Mouse (Mus musculus) liver, embryonic 12.5 days (tissue): ENCODE data around the gene Jaml. TPM values are rescaled to one million over a fixed set of nuclear protein-coding genes. Genes with fewer than 3 reads are reported as not detected.

Source experiments
- ATAC-seq: fragments of 200-750 bp; cut with Nextera tagmentation; 2 replicates; pipeline ENCODE4 v1.8.0; 2017; ENCODE audit warnings: moderate number of reproducible peaks, mild to moderate bottlenecking, moderate library complexity
- H3K27ac ChIP-seq: fragments of 300-500 bp; sonication (generic); 2 replicates; pipeline ENCODE4 v1.5.1; 2016; ENCODE audit warnings: mild to moderate bottlenecking
- H3K27me3 ChIP-seq: fragments of 300-500 bp; sonication (generic); replicated peaks from 2 replicates; pipeline ENCODE4 v1.6.1; 2016; ENCODE audit warnings: mild to moderate bottlenecking, moderate library complexity
- H3K36me3 ChIP-seq: fragments of 300-500 bp; sonication (generic); 2 replicates; pipeline ENCODE4 v1.6.1; 2016; ENCODE audit warnings: mild to moderate bottlenecking, moderate library complexity
- H3K4me1 ChIP-seq: fragments of 300-500 bp; sonication (generic); 2 replicates; pipeline ENCODE4 v1.6.1; 2016
- H3K4me2 ChIP-seq: fragments of 300-500 bp; sonication (generic); 2 replicates; pipeline ENCODE4 v1.6.1; 2016; ENCODE audit warnings: mild to moderate bottlenecking, moderate library complexity
- H3K4me3 ChIP-seq: fragments of 300-500 bp; sonication (generic); 2 replicates; pipeline ENCODE4 v1.5.1; 2016; ENCODE audit warnings: mild to moderate bottlenecking, moderate library complexity
- H3K9ac ChIP-seq: fragments of 300-500 bp; sonication (generic); 2 replicates; pipeline ENCODE4 v1.6.1; 2016; ENCODE audit warnings: mild to moderate bottlenecking, moderate library complexity
- H3K9me3 ChIP-seq: fragments of 300-500 bp; sonication (generic); replicated peaks from 2 replicates; pipeline ENCODE4 v1.6.1; 2016; ENCODE audit warnings: mild to moderate bottlenecking, moderate library complexity
- WGBS: fragments of 180-500 bp; shearing (Covaris S2); methylation state at CpG from one replicate; pipeline ENCODE4 v1.1.7; 2016; ENCODE audit not compliant: insufficient replicate concordance; 5-methylcytosine and 5-hydroxymethylcytosine counted together
- polyA plus RNA-seq: library from polyadenylated mRNA; unstranded; fragments of >200 nt; fragmentation: Nextera tagmentation; extraction: Ambion mirVana; gene quantifications from 2 replicates; pipeline ENCODE4 v1.2.1, GENCODE M21; 2016

Gene Jaml
- polyA plus RNA-seq, 1 experiment from 2014 or later = not detected

- Histone ChIP-seq H3K4me2 (no peak overlapping the region), H3K9ac (no peak overlapping the region), H3K36me3 (no peaks in the 10 kb centered on the region), H3K9me3 (no peaks in the 10 kb centered on the region), H3K27ac (no peak overlapping the region), H3K4me1 (no peaks in the 10 kb centered on the region), H3K4me3 (no peak overlapping the region), H3K27me3 (peaks cover 80% of the 10 kb centered on the region)
- ATAC-seq = no peak
- 46% methylated on average over 3 of the region's 3 CpGs for WGBS
Observed at GRCm38 (mm10) chr9:45130119-45130518, 51.1 kb downstream of the Jaml start.

GRCm38 (mm10) chr9:45133484-45134310, 54.7 kb downstream of the Jaml start:
- Histone ChIP-seq H3K36me3 (no peaks in the 10 kb centered on the region), H3K4me3 (no peak overlapping the region), H3K9ac (no peak overlapping the region), H3K9me3 (no peaks in the 10 kb centered on the region), H3K27me3 (peaks cover 92% of the 10 kb centered on the region), H3K4me2 (no peak overlapping the region), H3K4me1 (peaks cover 11% of the 10 kb centered on the region; the same call in 1 of the 2 replicates), H3K27ac (no peak overlapping the region)
- ATAC-seq = no peak
- 7% methylated on average over 5 of the region's 5 CpGs for WGBS

GRCm38 (mm10) chr9:45136442-45137169, 57.6 kb downstream of the Jaml start:
- Histone ChIP-seq H3K36me3 (no peaks in the 10 kb centered on the region), H3K9ac (no peak overlapping the region), H3K4me3 (no peak overlapping the region), H3K27ac (peak overlapping the region; percentile 72; the same call in 1 of the 2 replicates), H3K9me3 (no peaks in the 10 kb centered on the region), H3K4me2 (no peak overlapping the region), H3K4me1 (peaks cover 11% of the 10 kb centered on the region; the same call in 1 of the 2 replicates), H3K27me3 (peaks cover 100% of the 10 kb centered on the region)
- 11% methylated on average over 7 of the region's 7 CpGs for WGBS
- peak; percentile 76 for ATAC-seq

DNA sequence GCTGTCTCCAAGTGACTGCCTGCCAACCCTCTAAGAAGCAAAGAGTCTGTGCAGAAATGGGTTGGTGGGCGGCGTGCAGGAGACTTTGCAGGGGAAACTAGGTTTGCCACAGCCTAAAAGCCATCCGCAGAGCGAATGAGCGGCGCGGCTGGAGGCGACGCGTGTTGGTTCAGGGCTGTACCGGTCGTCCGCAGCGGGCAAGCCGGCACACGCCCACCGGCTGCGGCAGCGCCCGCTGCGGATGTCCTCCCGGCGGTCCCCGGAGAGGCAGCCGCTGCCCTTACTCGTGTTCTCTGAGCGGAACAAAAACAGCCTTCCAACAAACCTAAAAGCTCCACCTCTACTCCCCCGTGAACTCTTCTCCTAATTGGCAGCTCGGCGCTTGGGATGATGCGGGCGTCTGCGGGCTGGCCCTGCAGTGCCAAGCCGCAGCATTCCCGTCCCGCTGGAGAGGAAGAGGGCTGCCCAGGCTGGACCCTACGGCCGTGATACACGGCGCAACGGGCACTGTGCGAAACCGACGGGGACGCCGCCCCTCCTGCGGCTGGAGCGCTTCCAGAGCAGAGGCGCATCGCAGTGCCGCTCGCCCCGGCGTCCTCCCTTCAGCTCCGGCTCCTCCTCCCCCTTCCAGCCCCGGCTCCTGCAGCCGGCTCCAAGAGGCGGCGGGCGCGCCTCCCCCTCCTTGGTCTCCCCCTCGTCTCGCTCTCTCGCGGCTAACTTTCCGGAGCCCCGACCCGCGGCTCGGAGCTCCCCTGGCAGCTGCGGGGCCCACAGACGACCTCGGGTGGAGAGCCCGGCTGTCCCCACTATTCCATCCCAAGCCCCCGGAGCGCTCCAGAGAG, 59.4 kb downstream of the Jaml start, which contains the start of gene Scn4b:
Gene Scn4b, plus strand, starts transcription at position 205 of the 842 bp plus-strand sequence.
- peaks cover 11% of the 10 kb centered on the region; the same call in 1 of the 2 replicates for H3K4me1 ChIP-seq
- H3K36me3 ChIP-seq = no peaks in the 10 kb centered on the region
- H3K27ac ChIP-seq = peak within 1 kb of the TSS; percentile 23; the same call in 1 of the 2 replicates
- H3K4me3 ChIP-seq = peak within 1 kb of the TSS; percentile 48
- peak within 1 kb of the TSS; percentile 63 for H3K4me2 ChIP-seq
- H3K27me3 ChIP-seq = peaks cover 100% of the 10 kb centered on the region
- no peaks in the 10 kb centered on the region for H3K9me3 ChIP-seq
- H3K9ac ChIP-seq = no peak within 1 kb of the TSS
- ATAC-seq = no peak
- WGBS = 1% methylated on average over 76 of the region's 76 CpGs

DNA sequence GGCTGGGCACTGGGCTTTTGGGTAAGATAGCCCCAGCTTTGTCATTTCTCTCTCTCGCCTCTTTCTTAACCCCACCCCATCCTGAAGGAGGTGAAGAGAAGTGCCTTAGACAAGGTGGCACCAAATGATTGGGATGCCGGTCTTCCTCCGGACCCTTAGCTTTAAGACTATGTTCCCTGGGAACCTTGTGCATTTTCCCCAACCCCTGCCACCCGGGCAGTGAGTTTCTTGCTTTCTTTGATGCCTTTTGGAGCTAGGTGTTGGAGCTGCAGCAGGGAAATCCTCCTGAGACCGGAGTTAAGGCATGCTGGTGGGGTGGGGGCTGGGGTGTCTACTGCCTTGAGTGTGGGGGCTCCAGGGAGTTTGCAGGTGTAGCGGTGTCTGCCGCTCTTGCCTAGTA, 60.1 kb downstream of the Jaml start:
- Histone ChIP-seq H3K27me3 (peaks cover 100% of the 10 kb centered on the region), H3K36me3 (no peaks in the 10 kb centered on the region), H3K27ac (no peak overlapping the region), H3K4me3 (peak overlapping the region; percentile 48), H3K9ac (no peak overlapping the region), H3K4me2 (peak overlapping the region; percentile 63), H3K9me3 (no peaks in the 10 kb centered on the region), H3K4me1 (peaks cover 11% of the 10 kb centered on the region; the same call in 1 of the 2 replicates)
- 9% methylated on average over 7 of the region's 7 CpGs for WGBS
- no peak for ATAC-seq

DNA sequence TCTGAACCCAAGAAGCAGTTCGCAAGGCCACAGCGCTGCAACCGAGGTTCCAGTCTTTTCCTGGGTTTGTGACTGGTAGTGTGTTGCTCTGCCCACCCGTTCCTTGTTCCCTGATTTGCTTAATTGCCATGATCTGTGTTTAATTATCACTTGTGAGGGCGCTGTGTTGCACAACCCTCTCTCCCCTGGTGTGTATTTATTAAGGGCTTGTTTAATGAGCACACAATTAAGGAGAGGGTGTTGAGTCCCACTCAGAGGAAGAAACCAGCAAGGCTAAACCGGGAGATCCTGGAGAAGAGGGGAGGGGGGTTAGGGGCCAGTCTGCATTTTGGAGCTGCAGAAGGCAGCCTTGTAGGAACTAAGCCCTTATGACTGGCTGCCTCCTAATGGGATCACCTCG, 62.0 kb downstream of the Jaml start:
- peaks cover 9% of the 10 kb centered on the region; the same call in 1 of the 2 replicates for H3K4me1 ChIP-seq
- H3K27me3 ChIP-seq = peaks cover 100% of the 10 kb centered on the region
- H3K27ac ChIP-seq = no peak overlapping the region
- H3K4me3 ChIP-seq = no peak overlapping the region
- WGBS = 51% methylated on average over 7 of the region's 7 CpGs
- ATAC-seq = no peak
- no peak overlapping the region for H3K4me2 ChIP-seq
- no peaks in the 10 kb centered on the region for H3K36me3 ChIP-seq
- H3K9ac ChIP-seq = no peak overlapping the region
- H3K9me3 ChIP-seq = no peaks in the 10 kb centered on the region

- H3K9me3 ChIP-seq = no peaks in the 10 kb centered on the region
- no peak overlapping the region for H3K9ac ChIP-seq
- peaks cover 100% of the 10 kb centered on the region for H3K27me3 ChIP-seq
- H3K4me2 ChIP-seq = no peak overlapping the region
- 52% methylated on average over 3 of the region's 3 CpGs for WGBS
- no peaks in the 10 kb centered on the region for H3K36me3 ChIP-seq
- no peak overlapping the region for H3K27ac ChIP-seq
- H3K4me3 ChIP-seq = no peak overlapping the region
- no peak for ATAC-seq
- H3K4me1 ChIP-seq = peaks cover 4% of the 10 kb centered on the region; the same call in 1 of the 2 replicates
Observed at GRCm38 (mm10) chr9:45142686-45143085, 63.7 kb downstream of the Jaml start.

GRCm38 (mm10) chr9:45145533-45146266, 66.7 kb downstream of the Jaml start:
- Histone ChIP-seq H3K9me3 (no peaks in the 10 kb centered on the region), H3K9ac (no peak overlapping the region), H3K4me3 (peak overlapping the region; percentile 30), H3K4me1 (no peaks in the 10 kb centered on the region), H3K27me3 (peaks cover 95% of the 10 kb centered on the region), H3K27ac (no peak overlapping the region), H3K4me2 (peak overlapping the region; percentile 56), H3K36me3 (no peaks in the 10 kb centered on the region)
- no peak for ATAC-seq
- WGBS = 11% methylated on average over 27 of the region's 27 CpGs

DNA sequence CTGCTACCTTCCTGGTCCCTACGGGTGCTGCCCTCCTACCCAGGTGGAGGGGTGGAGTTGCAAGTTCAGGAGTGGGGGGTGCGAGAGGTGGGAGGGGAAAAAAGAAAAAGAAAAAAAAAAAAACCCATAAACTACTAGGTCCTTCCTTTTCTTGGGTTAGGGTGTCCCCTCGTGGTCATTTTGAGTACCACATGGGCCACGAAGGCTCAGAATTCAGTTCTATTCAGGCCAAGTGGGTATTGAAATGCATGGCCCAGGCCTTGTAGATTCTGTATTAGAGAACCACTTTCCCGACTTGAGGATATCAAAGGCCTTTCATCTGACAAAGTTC, 67.2 kb downstream of the Jaml start:
- H3K4me3 ChIP-seq = peak overlapping the region; percentile 30
- peaks cover 95% of the 10 kb centered on the region for H3K27me3 ChIP-seq
- H3K27ac ChIP-seq = no peak overlapping the region
- no peak for ATAC-seq
- no peaks in the 10 kb centered on the region for H3K36me3 ChIP-seq
- H3K9ac ChIP-seq = no peak overlapping the region
- WGBS = 0% methylated on average over 5 of the region's 5 CpGs
- H3K4me1 ChIP-seq = no peaks in the 10 kb centered on the region
- no peaks in the 10 kb centered on the region for H3K9me3 ChIP-seq
- peak overlapping the region; percentile 56 for H3K4me2 ChIP-seq

DNA sequence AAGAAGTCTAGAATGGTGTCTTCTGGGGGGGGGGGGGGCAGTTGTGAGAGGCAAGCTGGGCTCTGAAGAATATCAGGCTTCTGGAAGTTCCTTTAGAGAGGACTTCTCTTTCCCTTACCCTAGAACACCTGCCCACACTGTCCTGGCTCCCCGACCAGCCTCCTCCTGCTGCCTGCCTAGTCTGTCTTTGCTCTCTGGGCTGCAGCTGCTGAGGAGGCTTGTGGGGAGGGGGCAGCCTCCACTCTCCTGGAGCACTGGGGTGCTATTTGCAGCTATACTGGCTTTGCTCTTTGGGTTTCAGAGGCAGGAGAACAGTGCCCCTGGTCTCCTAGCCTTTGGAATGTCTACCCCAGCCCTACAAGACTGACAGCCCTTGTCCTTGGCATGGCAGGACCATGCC, 72.0 kb downstream of the Jaml start:
- 50% methylated on average over 1 of the region's 1 CpGs for WGBS
- H3K27me3 ChIP-seq = peaks cover 55% of the 10 kb centered on the region
- H3K4me2 ChIP-seq = no peak overlapping the region
- no peak overlapping the region for H3K27ac ChIP-seq
- no peak overlapping the region for H3K9ac ChIP-seq
- ATAC-seq = no peak
- H3K36me3 ChIP-seq = no peaks in the 10 kb centered on the region
- no peaks in the 10 kb centered on the region for H3K9me3 ChIP-seq
- no peak overlapping the region for H3K4me3 ChIP-seq
- no peaks in the 10 kb centered on the region for H3K4me1 ChIP-seq

- H3K4me2 ChIP-seq = no peak overlapping the region
- H3K9ac ChIP-seq = no peak overlapping the region
- WGBS = 57% methylated on average over 7 of the region's 7 CpGs
- no peak overlapping the region for H3K4me3 ChIP-seq
- no peaks in the 10 kb centered on the region for H3K36me3 ChIP-seq
- no peaks in the 10 kb centered on the region for H3K9me3 ChIP-seq
- H3K27me3 ChIP-seq = peaks cover 32% of the 10 kb centered on the region
- no peak for ATAC-seq
- no peaks in the 10 kb centered on the region for H3K4me1 ChIP-seq
- H3K27ac ChIP-seq = no peak overlapping the region
Observed at GRCm38 (mm10) chr9:45153361-45153760, 74.4 kb downstream of the Jaml start.
